ENCODE assay signal across 17 mouse cellular contexts in genomic region chr10:72679086-72679485, GRCm38 (mm10).
"Had no signal": no experiment of that assay in that cellular context is flagged by ENCODE, and none has a peak within 500 bp of the region (broad histone marks: within the 10 kb centered on the region; RNA-seq: fewer than 3 reads in every experiment).

No protein-coding gene starts in this region.

- H3K4me1 ChIP-seq: limb, embryonic 10.5 days; limb, embryonic 13.5 days; lung, embryonic 15.5 days; midbrain, embryonic 10.5 days; midbrain, embryonic 13.5 days; neural tube, embryonic 13.5 days had no signal

- H3K27me3 ChIP-seq: limb, embryonic 13.5 days; liver, embryonic 12.5 days; liver, embryonic 15.5 days; lung, embryonic 15.5 days; megakaryocyte, embryonic 14.5 days; midbrain, embryonic 13.5 days; neural tube, embryonic 13.5 days had no signal

- DNase-seq: kidney, postnatal 14 days; kidney, postnatal 4 days; lung, adult 18-20 months; lung, postnatal 10 days; lung, postnatal 36 days; thymus, adult 18-20 months; thymus, postnatal 36 days had no signal

- H3K4me3 ChIP-seq: limb, embryonic 10.5 days; limb, embryonic 13.5 days; liver, embryonic 12.5 days; liver, embryonic 15.5 days; lung, embryonic 15.5 days; megakaryocyte, embryonic 14.5 days; midbrain, embryonic 10.5 days; midbrain, embryonic 13.5 days; myocyte; neural tube, embryonic 13.5 days had no signal

- H3K4me2 ChIP-seq: limb, embryonic 13.5 days; liver, embryonic 12.5 days; liver, embryonic 15.5 days; lung, embryonic 15.5 days; midbrain, embryonic 13.5 days; neural tube, embryonic 13.5 days had no signal

- H3K9me3 ChIP-seq: limb, embryonic 10.5 days; limb, embryonic 13.5 days; liver, embryonic 12.5 days; liver, embryonic 15.5 days; lung, embryonic 15.5 days; midbrain, embryonic 13.5 days; neural tube, embryonic 13.5 days had no signal

- H3K9ac ChIP-seq: limb, embryonic 13.5 days; liver, embryonic 12.5 days; liver, embryonic 15.5 days; lung, embryonic 15.5 days; midbrain, embryonic 13.5 days; neural tube, embryonic 13.5 days had no signal

- ATAC-seq: liver, embryonic 12.5 days; midbrain, embryonic 13.5 days had no signal

- H3K27ac ChIP-seq: limb, embryonic 10.5 days; limb, embryonic 13.5 days; liver, embryonic 12.5 days; liver, embryonic 15.5 days; lung, embryonic 15.5 days; midbrain, embryonic 10.5 days; midbrain, embryonic 13.5 days; neural tube, embryonic 13.5 days had no signal
